Mouse (Mus musculus) stomach, postnatal 0 days (tissue): ENCODE measurements around the gene Gabrg3.

ENCODE experiments used
- CTCF ChIP-seq: IDR thresholded peaks from 2 replicates; pipeline ENCODE4 v1.5.1; 2016; ENCODE audit warnings: antibody characterized with exemption, low read depth, mild to moderate bottlenecking, moderate library complexity
- EP300 ChIP-seq: optimal IDR thresholded peaks from 2 replicates; pipeline ENCODE3; 2016; ENCODE audit warnings: antibody characterized with exemption

DNA sequence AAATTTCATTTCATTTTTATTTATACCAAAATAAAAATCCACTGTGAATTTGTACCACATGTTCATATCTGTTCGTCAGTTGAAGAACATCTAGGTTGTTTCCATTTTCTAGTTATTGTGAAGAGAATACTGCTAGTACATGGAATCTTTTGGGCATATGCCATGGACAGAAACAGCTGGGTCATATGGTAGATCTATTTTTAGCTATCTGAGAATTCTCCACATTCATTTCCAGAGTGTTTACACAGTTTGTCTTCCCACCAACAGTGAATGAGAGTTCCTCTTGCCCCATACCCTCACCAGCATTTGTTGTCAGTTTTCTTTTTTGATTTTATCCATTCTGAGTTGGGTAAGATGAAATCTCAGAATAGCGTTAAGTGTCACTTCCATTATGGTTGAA is 75.0 kb downstream of the Gabrg3 start:
- no peak for TF ChIP-seq CTCF
- TF ChIP-seq EP300, result no peak
